Mouse (Mus musculus) bone marrow macrophage, adult 2 months (primary cell): ENCODE data around the gene Igfbp7. TPM values are rescaled to one million over a fixed set of nuclear protein-coding genes. Genes with fewer than 3 reads are reported as not detected.

Experiments used
- H3K27ac ChIP-seq: 2 replicates; pipeline ENCODE4 v1.5.1; 2012; ENCODE audit warnings: low read depth, low read length; ENCODE audit not compliant: insufficient read depth
- H3K4me1 ChIP-seq: 2 replicates; pipeline ENCODE4 v1.6.1; 2012; ENCODE audit warnings: low read length; ENCODE audit not compliant: control insufficient read depth, insufficient read depth
- H3K4me3 ChIP-seq: 2 replicates; pipeline ENCODE4 v1.5.1; 2012; ENCODE audit warnings: mild to moderate bottlenecking, low read length, moderate library complexity; ENCODE audit not compliant: insufficient read depth
- CTCF ChIP-seq: IDR thresholded peaks from 2 replicates; pipeline ENCODE4 v1.5.1; 2012; ENCODE audit warnings: low read depth, mild to moderate bottlenecking, low read length, moderate library complexity
- POLR2A ChIP-seq: IDR thresholded peaks from 2 replicates; pipeline ENCODE4 v1.6.1; 2012; ENCODE audit warnings: mild to moderate bottlenecking, low read depth, low read length, borderline replicate concordance
- polyA plus RNA-seq: library from polyadenylated mRNA; stranded (reverse); fragments of >200 nt; gene quantifications from 2 replicates; pipeline ENCODE4 v1.2.4, GENCODE M21; 2012; ENCODE audit not compliant: missing spikeins, insufficient read depth, insufficient read length

The Igfbp7 gene
- polyA plus RNA-seq, 1 experiment: 6.6 TPM

- no peak overlapping the region for H3K4me3 ChIP-seq
- TF ChIP-seq POLR2A (no peak), CTCF (no peak)
- no peak overlapping the region for H3K27ac ChIP-seq
- no peaks in the 10 kb centered on the region for H3K4me1 ChIP-seq
Measured at GRCm38 (mm10) chr5:77393990-77394618, 13.7 kb downstream of the Igfbp7 start.

DNA sequence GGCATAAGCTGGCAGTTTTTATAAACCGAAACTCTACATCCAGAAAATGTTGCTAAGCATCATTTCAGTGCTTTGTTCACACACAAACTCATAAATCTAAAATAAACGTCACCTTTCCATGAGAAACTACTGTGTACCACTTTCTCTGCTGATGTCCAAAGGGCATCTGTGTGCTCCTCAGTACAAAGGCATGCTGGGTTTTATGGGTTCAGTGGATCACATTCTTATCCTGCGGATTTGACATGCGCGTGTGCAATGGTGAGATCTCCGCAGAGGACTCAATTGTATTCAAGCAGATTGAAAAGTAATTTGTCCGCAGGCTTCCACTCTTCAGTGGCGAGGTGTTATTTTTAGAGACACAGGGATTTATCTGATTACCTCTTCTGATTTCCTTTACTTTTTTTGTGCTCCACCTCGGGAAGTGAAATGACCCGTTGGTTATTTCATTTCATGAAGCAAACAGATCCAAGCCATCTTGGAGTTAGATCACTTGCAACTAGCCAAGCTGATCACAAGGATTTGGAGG lies 14.7 kb downstream of the Igfbp7 start:
- TF ChIP-seq CTCF: no peak
- no peak for TF ChIP-seq POLR2A
- Histone ChIP-seq H3K4me3 (no peak overlapping the region), H3K4me1 (no peaks in the 10 kb centered on the region), H3K27ac (no peak overlapping the region)

DNA sequence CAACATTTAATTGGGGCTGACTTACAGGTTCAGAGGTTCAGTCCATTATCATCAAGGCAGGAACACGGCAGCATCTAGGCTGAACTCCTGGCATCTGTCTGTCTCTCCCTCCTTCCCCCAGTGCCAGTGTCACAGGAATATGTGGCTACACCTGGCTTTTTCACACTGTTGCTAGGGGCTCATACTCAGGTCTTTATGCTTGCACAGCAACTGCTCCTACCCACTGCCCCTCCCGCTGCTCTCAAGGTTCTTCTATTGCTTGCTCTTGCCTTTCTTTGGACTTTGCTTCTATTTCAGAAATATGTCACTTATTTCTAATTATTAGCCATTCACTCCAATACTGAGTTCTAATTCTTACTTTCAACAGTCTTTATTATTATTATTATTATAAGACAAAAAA lies 17.6 kb downstream of the Igfbp7 start:
- no peak for TF ChIP-seq POLR2A
- TF ChIP-seq CTCF: no peak
- Histone ChIP-seq H3K4me3 (no peak overlapping the region), H3K27ac (no peak overlapping the region), H3K4me1 (peaks cover 14% of the 10 kb centered on the region)

GRCm38 (mm10) chr5:77388359-77388758 lies 19.5 kb downstream of the Igfbp7 start:
- TF ChIP-seq CTCF (no peak), POLR2A (no peak)
- H3K4me1 ChIP-seq: peaks cover 27% of the 10 kb centered on the region
- no peak overlapping the region for H3K27ac ChIP-seq
- H3K4me3 ChIP-seq: no peak overlapping the region

DNA sequence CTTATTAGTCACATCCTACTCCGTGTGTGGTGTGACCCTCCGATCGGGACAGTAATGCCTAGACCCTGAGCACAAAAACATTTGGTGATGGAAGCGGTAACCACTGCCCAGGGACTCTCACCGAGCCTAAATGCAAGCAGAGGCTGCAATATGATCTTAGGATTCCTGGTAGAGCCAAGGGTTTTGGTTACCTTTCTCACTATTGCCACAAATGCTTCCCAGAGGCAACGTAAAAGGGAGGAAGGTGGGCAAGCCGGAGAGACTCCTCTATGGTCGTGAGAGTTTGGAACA lies 20.5 kb downstream of the Igfbp7 start:
- Histone ChIP-seq H3K27ac (no peak overlapping the region), H3K4me3 (no peak overlapping the region), H3K4me1 (peaks cover 28% of the 10 kb centered on the region)
- TF ChIP-seq POLR2A (no peak), CTCF (no peak)

DNA sequence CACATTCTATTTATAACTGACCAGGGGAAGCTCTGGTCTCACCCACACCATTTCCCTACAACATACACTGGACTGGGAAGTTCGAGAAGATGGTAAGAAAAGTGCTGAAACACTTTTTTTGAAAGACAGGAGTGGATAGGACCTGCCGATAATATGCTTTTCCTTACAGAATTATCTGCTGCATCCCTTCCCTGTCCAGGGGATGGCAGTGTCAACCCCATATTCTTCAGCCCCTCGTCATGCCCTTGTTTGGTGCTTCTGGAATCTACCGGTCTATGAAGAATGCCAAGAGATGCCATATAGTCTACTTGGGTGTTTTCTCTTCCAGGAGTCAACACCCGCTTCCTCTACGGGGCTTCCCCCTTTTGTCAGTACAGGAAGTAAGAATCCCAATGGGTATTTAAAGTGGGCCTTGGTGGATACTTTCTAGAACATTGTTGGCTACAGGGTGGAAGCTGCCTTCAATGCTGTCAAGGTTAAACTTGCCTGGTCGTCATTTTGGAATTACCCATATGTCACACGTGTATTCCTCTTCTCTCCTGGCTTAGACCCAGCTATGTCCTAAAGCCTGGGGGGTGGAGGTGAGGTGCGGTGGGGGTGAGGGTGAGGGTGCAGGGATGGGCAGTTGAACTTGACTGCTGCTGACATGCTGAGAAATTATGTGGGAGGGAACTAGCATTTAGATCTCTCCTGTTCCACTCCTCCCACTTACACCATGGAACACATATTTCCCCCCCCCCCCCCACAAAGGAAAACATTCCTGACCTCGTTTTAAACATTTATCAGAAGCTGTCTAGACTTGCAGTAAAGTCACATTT lies 21.0 kb downstream of the Igfbp7 start:
- Histone ChIP-seq H3K4me3 (no peak overlapping the region), H3K4me1 (peaks cover 28% of the 10 kb centered on the region), H3K27ac (no peak overlapping the region)
- TF ChIP-seq CTCF (no peak), POLR2A (no peak)

DNA sequence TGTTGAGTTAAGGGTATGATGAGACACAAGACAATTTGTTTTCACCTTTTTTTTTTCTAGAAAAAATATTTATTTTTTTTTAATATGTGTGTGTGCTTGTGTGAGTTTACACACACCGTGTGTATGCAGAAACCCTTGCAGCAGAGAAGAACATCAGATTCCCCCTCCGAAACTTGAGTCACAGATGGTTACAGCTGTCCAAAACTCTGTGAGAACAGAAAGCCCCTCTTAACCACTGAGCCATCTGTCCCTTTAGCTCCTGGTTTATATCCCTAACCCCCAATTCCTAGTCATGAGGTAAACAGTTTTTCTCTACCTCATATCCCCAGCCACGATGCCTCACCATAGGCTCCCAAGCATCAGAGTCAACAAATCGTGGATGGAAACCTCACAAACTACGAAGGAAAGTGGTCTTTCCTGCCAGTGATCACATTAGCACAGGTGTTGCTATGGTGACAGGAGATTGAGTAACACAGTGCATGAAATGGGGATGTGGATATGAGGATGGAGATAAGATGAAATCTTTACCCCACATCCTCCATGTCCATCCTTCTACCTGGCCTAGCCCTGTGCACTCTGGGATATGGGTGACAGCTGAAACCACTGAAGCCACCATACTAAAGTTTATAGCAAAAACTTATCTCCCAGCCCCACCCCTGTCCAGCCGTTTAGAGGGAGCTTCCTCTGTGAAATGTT lies 21.8 kb downstream of the Igfbp7 start:
- TF ChIP-seq POLR2A: no peak
- TF ChIP-seq CTCF: no peak
- H3K27ac ChIP-seq: no peak overlapping the region
- no peak overlapping the region for H3K4me3 ChIP-seq
- H3K4me1 ChIP-seq: peaks cover 28% of the 10 kb centered on the region

DNA sequence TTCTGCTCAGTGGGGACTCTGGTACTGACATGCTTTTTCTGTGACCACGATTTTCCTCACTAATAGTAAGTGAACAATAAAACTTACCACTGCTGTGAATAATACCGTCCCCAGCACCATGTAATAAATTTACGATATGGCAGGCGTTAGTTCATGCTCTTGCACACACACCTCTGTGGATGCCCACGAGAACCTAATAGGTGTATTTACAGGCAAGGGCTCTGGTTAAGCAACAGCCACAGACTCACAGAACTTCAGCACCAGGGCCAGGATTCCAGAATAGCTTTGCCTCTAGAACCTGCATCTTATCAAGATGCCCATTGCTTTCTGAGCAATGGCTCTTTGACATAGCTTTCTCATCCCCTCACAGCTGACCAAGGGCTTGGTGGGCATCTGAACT lies 22.6 kb downstream of the Igfbp7 start:
- TF ChIP-seq POLR2A (no peak), CTCF (no peak)
- no peak overlapping the region for H3K4me3 ChIP-seq
- no peak overlapping the region for H3K27ac ChIP-seq
- H3K4me1 ChIP-seq: peaks cover 28% of the 10 kb centered on the region

DNA sequence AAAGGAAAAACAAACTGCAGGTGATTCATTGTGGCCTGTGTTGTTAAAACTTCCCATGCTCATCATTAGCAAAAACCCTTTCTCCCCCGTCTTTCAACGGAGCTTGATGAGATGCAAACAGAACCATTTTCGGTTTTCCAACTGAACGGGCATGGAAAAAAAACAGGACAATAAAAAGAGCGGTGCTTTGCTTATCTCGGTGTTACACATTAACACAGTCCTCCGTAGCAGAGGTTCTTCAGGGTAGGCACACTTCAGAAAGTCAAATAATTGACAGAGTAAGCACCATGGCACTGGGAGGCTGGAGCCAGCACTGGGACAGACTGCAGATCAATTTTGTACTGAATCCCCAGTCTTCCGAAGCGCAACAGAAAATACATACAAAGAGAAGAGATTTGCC lies 23.1 kb downstream of the Igfbp7 start:
- peaks cover 28% of the 10 kb centered on the region for H3K4me1 ChIP-seq
- TF ChIP-seq CTCF (no peak), POLR2A (no peak)
- H3K4me3 ChIP-seq: no peak overlapping the region
- H3K27ac ChIP-seq: no peak overlapping the region

DNA sequence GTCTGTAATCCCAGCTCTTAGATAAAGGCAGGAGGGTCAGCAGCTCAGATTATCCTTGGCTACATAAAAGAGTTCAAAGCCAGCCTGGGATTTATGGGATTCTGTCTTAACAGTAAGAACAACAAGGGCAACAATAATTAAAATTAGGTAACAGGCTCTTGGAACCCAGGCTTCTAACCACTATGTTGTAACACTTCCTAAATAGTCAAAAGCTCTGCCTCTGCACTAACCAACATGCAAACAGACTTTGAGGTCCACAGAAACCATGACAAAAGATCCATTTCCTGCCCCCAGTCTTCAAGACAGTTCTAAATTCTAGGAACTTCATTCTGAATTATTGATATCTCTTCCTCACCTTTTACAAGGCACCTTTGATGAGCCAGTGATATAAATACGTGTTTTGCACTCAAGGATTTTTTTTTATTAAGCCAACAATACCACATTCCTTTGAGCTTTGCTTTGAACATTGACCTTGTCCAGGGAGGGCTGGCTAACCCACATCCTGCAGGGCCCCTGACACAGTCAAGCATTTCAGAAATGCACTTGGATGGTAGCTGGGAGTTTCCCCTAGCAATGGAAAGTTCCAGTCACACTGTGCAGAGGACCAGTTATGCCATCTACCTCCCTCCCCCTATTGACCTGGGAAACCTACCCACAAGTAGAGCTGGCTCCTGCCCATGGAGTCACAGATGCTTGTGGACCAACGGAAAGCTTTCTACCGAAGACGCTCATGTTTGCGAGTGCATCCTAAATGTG lies 23.9 kb downstream of the Igfbp7 start:
- Histone ChIP-seq H3K27ac (no peak overlapping the region), H3K4me1 (peaks cover 28% of the 10 kb centered on the region), H3K4me3 (no peak overlapping the region)
- TF ChIP-seq POLR2A: no peak
- no peak for TF ChIP-seq CTCF
